Mouse (Mus musculus) megakaryocyte progenitor cell, adult 5-6 weeks (primary cell): ENCODE measurements around the gene V1ra8. TPM values are rescaled to one million over a fixed set of nuclear protein-coding genes. Genes with fewer than 3 reads are reported as not detected.
"Not testable (repeated sequence)": the region's sequence is repeated elsewhere in the genome, so short reads cannot be mapped to it uniquely, and the experiment has no call there.

ENCODE experiments used
- ATAC-seq: replicated peaks from 2 replicates; pipeline ENCODE4 v1.8.0; 2016; ENCODE audit warnings: mild to moderate bottlenecking, moderate TSS enrichment, inconsistent platforms; ENCODE audit not compliant: poor library complexity
- total RNA-seq, 2 experiments: library from RNA; stranded (forward) in 1 of 2; stranded (reverse) in 1 of 2; fragments of 157-497, 149-512 nt in 1 of 2; fragments of 200-1000 nt in 1 of 2; gene quantifications; 2 replicates each; pipeline versions ENCODE4 v1.2.3 to v1.2.4; 2015 to 2017

V1ra8 gene
- not detected in 2 replicates for total RNA-seq (2015)
- total RNA-seq (2017), result not detected in 2 replicates

GRCm38 (mm10) chr6:90202493-90202892 lies at the start of gene V1ra8:
V1ra8 (plus strand) TSS chr6:90202793.
- not testable (repeated sequence) for ATAC-seq

GRCm38 (mm10) chr6:90160139-90160538 lies 42.5 kb upstream of the V1ra8 start:
- ATAC-seq, result no peak

GRCm38 (mm10) chr6:90174508-90174907 lies 28.1 kb upstream of the V1ra8 start, which contains the start of gene Vmn1r52:
Vmn1r52 (plus strand) TSS chr6:90174808.
- no peak for ATAC-seq

GRCm38 (mm10) chr6:90224338-90224737 lies 21.7 kb downstream of the V1ra8 start, which contains the start of gene Vmn1r53:
Vmn1r53 (minus strand) TSS chr6:90224438.
- no peak for ATAC-seq

- not testable (repeated sequence) for ATAC-seq
Measured at GRCm38 (mm10) chr6:90232114-90232513, 29.5 kb downstream of the V1ra8 start.

- ATAC-seq, result no peak
Measured at GRCm38 (mm10) chr6:90232681-90233080, 30.1 kb downstream of the V1ra8 start.

GRCm38 (mm10) chr6:90244019-90244418 lies 41.4 kb downstream of the V1ra8 start:
- ATAC-seq, result no peak

GRCm38 (mm10) chr6:90246000-90246399 lies 43.4 kb downstream of the V1ra8 start, which contains the start of gene Vmn1r54:
Vmn1r54 (plus strand) TSS chr6:90246300.
- ATAC-seq, result no peak

Other genes starting within 250 kb of the V1ra8 start
- gene Vmn1r46, start 233.5 kb upstream of the V1ra8 start, total RNA-seq (2015), result not detected in 2 replicates
- gene Vmn1r46, start 233.5 kb upstream of the V1ra8 start, total RNA-seq (2017), result not detected in 2 replicates
- not detected in 2 replicates for gene Vmn1r47, start 186.6 kb upstream of the V1ra8 start, total RNA-seq (2015)
- not detected in 2 replicates for gene Vmn1r47, start 186.6 kb upstream of the V1ra8 start, total RNA-seq (2017)
- gene Vmn1r48, start 166.0 kb upstream of the V1ra8 start, total RNA-seq (2015), result not detected in 2 replicates
- gene Vmn1r48, start 166.0 kb upstream of the V1ra8 start, total RNA-seq (2017), result not detected in 2 replicates
- not detected in 2 replicates for gene Vmn1r49, start 124.3 kb upstream of the V1ra8 start, total RNA-seq (2015)
- gene Vmn1r49, start 124.3 kb upstream of the V1ra8 start, total RNA-seq (2017), result not detected in 2 replicates
- not detected in 2 replicates for gene Vmn1r50, start 101.4 kb upstream of the V1ra8 start, total RNA-seq (2015)
- gene Vmn1r50, start 101.4 kb upstream of the V1ra8 start, total RNA-seq (2017), result not detected in 2 replicates
- not detected in 2 replicates for gene Vmn1r51, start 80.2 kb upstream of the V1ra8 start, total RNA-seq (2015)
- not detected in 2 replicates for gene Vmn1r51, start 80.2 kb upstream of the V1ra8 start, total RNA-seq (2017)
- gene Vmn1r52, start 28.0 kb upstream of the V1ra8 start, total RNA-seq (2015), result not detected in 2 replicates
- not detected in 2 replicates for gene Vmn1r52, start 28.0 kb upstream of the V1ra8 start, total RNA-seq (2017)
- not detected in 2 replicates for gene Vmn1r53, start 21.6 kb downstream of the V1ra8 start, total RNA-seq (2015)
- gene Vmn1r53, start 21.6 kb downstream of the V1ra8 start, total RNA-seq (2017), result not detected in 2 replicates
- not detected in 2 replicates for gene Vmn1r54, start 43.5 kb downstream of the V1ra8 start, total RNA-seq (2015)
- not detected in 2 replicates for gene Vmn1r54, start 43.5 kb downstream of the V1ra8 start, total RNA-seq (2017)
- gene BC048671, start 98.4 kb downstream of the V1ra8 start, total RNA-seq (2015), result not detected in 2 replicates
- gene BC048671, start 98.4 kb downstream of the V1ra8 start, total RNA-seq (2017), result not detected in 2 replicates
- 17.3 and 20.7 TPM in 2 replicates for gene Chst13, start 122.4 kb downstream of the V1ra8 start, total RNA-seq (2015)
- gene Chst13, start 122.4 kb downstream of the V1ra8 start, total RNA-seq (2017), result 10.9 and 11.3 TPM in 2 replicates
- not detected in 2 replicates for gene Uroc1, start 130.5 kb downstream of the V1ra8 start, total RNA-seq (2015)
- gene Uroc1, start 130.5 kb downstream of the V1ra8 start, total RNA-seq (2017), result not detected in 2 replicates
- gene Zxdc, start 166.7 kb downstream of the V1ra8 start, total RNA-seq (2015), result 11.1 and 11.8 TPM in 2 replicates
- gene Zxdc, start 166.7 kb downstream of the V1ra8 start, total RNA-seq (2017), result 8.7 and 9.6 TPM in 2 replicates
- gene Cfap100, start 226.0 kb downstream of the V1ra8 start, total RNA-seq (2015), result not detected in 2 replicates
- gene Cfap100, start 226.0 kb downstream of the V1ra8 start, total RNA-seq (2017), result not detected in 2 replicates